Mouse (Mus musculus) brain, embryonic 14.5 days (tissue): Measurements from ENCODE around the gene Tns2.

Experiments used
- CTCF ChIP-seq: fragments of 200-500 bp; IDR thresholded peaks from 2 replicates; pipeline ENCODE4 v1.5.1; 2012; ENCODE audit warnings: inconsistent platforms, mild to moderate bottlenecking, moderate library complexity, borderline replicate concordance; ENCODE audit not compliant: insufficient read depth, insufficient read length; ENCODE audit errors: extremely low read depth
- POLR2A ChIP-seq: fragments of 200-500 bp; IDR thresholded peaks from 2 replicates; pipeline ENCODE4 v1.6.1; 2012; ENCODE audit warnings: mild to moderate bottlenecking, inconsistent platforms, borderline replicate concordance; ENCODE audit not compliant: poor library complexity, insufficient read depth, insufficient read length, severe bottlenecking; ENCODE audit errors: extremely low read depth

DNA sequence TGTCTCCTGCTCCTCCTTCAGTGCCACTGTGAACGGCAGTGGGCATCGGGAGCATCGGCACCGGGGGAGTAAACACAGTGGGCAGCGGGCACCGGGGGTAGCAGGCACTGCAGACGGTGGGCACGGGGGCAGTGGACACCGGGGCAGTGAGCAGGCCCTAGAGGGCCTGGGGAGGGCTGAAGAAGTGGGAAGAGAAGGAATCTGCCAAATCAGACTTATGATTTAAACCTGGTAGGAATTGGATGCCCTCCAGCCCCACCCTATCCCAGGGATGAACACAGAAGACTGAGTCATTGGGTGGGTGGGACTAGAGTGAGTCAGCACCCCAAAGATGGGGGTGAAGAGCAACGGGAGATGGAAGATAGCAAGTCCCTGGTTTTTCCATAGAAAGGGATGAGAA, 45.1 kb downstream of the Tns2 start:
- TF ChIP-seq CTCF (no peak), POLR2A (no peak)
